Mouse (Mus musculus) bone marrow macrophage, adult 2 months (primary cell): ENCODE data around the gene Sap30l.

Experiments
- CTCF ChIP-seq: IDR thresholded peaks from 2 replicates; pipeline ENCODE4 v1.5.1; 2012; ENCODE audit warnings: low read depth, mild to moderate bottlenecking, low read length, moderate library complexity
- POLR2A ChIP-seq: IDR thresholded peaks from 2 replicates; pipeline ENCODE4 v1.6.1; 2012; ENCODE audit warnings: mild to moderate bottlenecking, low read depth, low read length, borderline replicate concordance

- TF ChIP-seq CTCF, result no peak
- no peak for TF ChIP-seq POLR2A
Observed at GRCm38 (mm10) chr11:57835331-57835730, 33.9 kb downstream of the Sap30l start.
